Mouse (Mus musculus) liver, embryonic 11.5 days (tissue): ENCODE results near the gene Csnk1g1. TPM values are rescaled to one million over a fixed set of nuclear protein-coding genes. Genes with fewer than 3 reads are reported as not detected.

Experiments used
- ATAC-seq: fragments of 200-750 bp; cut with Nextera tagmentation; replicated peaks from 2 replicates; pipeline ENCODE4 v1.8.0; 2017; ENCODE audit warnings: moderate number of reproducible peaks, mild to moderate bottlenecking, moderate TSS enrichment, moderate library complexity; ENCODE audit not compliant: low FRiP score
- DNase-seq: peaks from one replicate; pipeline ENCODE4 v3.0.0-alpha.2; 2017; ENCODE audit warnings: low spot score
- H3K27ac ChIP-seq: fragments of 300-500 bp; sonication (generic); 2 replicates; pipeline ENCODE4 v1.5.1; 2014; ENCODE audit warnings: mild to moderate bottlenecking, low read depth, low read length, control low read depth
- H3K27me3 ChIP-seq: fragments of 300-500 bp; sonication (generic); replicated peaks from 2 replicates; pipeline ENCODE4 v1.6.1; 2014; ENCODE audit warnings: low read length, mixed read lengths; ENCODE audit not compliant: control insufficient read depth, insufficient read depth
- H3K36me3 ChIP-seq: fragments of 300-500 bp; sonication (generic); 2 replicates; pipeline ENCODE4 v1.6.1; 2014; ENCODE audit warnings: mild to moderate bottlenecking, low read length, moderate library complexity, mixed read lengths; ENCODE audit not compliant: control insufficient read depth, insufficient read depth
- H3K4me1 ChIP-seq: fragments of 300-500 bp; sonication (generic); replicated peaks from 2 replicates; pipeline ENCODE4 v1.6.1; 2014; ENCODE audit warnings: low read length, mixed read lengths; ENCODE audit not compliant: control insufficient read depth, insufficient read depth
- H3K4me2 ChIP-seq: fragments of 300-500 bp; sonication (generic); 2 replicates; pipeline ENCODE4 v1.6.1; 2014; ENCODE audit warnings: mild to moderate bottlenecking, control low read depth, moderate library complexity
- H3K4me3 ChIP-seq: fragments of 300-500 bp; sonication (generic); 2 replicates; pipeline ENCODE4 v1.5.1; 2014; ENCODE audit warnings: low read depth, low read length, control low read depth
- H3K9ac ChIP-seq: fragments of 300-500 bp; sonication (generic); 2 replicates; pipeline ENCODE4 v1.6.1; 2014; ENCODE audit warnings: low read depth, low read length, control low read depth
- H3K9me3 ChIP-seq: fragments of 300-500 bp; sonication (generic); 2 replicates; pipeline ENCODE4 v1.6.1; 2016; ENCODE audit warnings: low read length, inconsistent platforms, mixed read lengths; ENCODE audit not compliant: control insufficient read depth
- WGBS: fragments of 180-500 bp; shearing (Covaris S2); extraction: QIAGEN DNeasy Blood & Tissue Kit; methylation state at CpG from one replicate; pipeline ENCODE4 v1.1.7; 2014; 5-methylcytosine and 5-hydroxymethylcytosine counted together
- polyA plus RNA-seq: library from polyadenylated mRNA; unstranded; fragments of >200 nt; fragmentation: Nextera tagmentation; extraction: Ambion mirVana; gene quantifications from 2 replicates; pipeline ENCODE4 v1.2.1, GENCODE M21; 2014

The Csnk1g1 gene
- polyA plus RNA-seq, 1 experiment from 2014 or later = 11.7 TPM

DNA sequence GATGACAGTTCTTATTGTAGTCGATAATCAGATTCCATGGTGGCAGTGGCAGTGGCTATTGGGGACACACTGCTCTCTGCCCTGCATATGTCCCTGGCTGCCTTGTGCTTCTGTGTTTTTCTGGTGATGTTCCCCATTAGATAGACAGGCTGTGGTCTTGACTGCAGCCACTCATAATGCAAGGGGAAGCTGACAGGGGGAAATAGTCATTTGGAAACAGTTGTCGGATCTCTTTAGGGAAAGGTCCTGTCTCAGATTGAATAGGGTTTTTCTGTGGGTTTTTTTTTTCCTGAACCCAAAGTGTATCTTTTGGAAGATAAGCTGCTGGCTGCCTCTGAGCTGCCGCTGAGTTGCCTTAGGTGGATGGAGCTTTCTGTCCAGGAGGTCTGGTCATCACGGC, 173.3 kb downstream of the Csnk1g1 start:
- Histone ChIP-seq H3K4me2 (no peak overlapping the region), H3K36me3 (peaks cover 3% of the 10 kb centered on the region; the same call in 1 of the 2 replicates), H3K4me1 (peaks cover 4% of the 10 kb centered on the region; the same call in 1 of the 2 replicates), H3K9ac (no peak overlapping the region), H3K27ac (no peak overlapping the region), H3K4me3 (no peak overlapping the region), H3K27me3 (peaks cover 2% of the 10 kb centered on the region; the same call in 1 of the 2 replicates), H3K9me3 (no peaks in the 10 kb centered on the region)
- DNase-seq (no peak), ATAC-seq (no peak)
- WGBS = 66% methylated on average over 4 of the region's 4 CpGs

- Histone ChIP-seq H3K9ac (no peak overlapping the region), H3K9me3 (no peaks in the 10 kb centered on the region), H3K4me3 (no peak overlapping the region), H3K27ac (no peak overlapping the region), H3K4me2 (no peak overlapping the region), H3K36me3 (peaks cover 16% of the 10 kb centered on the region), H3K27me3 (peaks cover 2% of the 10 kb centered on the region; the same call in 1 of the 2 replicates), H3K4me1 (no peaks in the 10 kb centered on the region)
- WGBS = 83% methylated on average over 3 of the region's 3 CpGs
- ATAC-seq (no peak), DNase-seq (no peak)
These were observed 175.4 kb downstream of the Csnk1g1 start for GRCm38 (mm10) chr9:66084171-66084570.

DNA sequence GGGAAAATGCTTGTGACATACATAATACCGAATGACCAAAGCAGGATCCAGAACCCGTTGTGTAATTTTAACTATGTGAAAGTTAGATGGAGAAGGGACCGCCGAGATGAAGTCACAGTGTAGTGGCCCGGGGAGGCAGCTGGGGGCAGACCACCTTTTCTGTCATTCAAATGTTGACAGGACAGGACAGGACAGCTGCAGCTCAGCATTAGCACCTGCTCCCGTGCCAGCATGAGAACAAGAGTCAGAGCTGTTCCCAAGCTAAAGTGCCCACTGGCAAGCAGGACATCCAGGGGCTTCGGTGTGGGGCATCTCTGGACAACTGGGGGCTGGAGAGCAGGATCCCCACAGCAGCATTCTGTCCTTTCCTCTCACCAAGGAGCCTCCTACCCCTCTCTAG, 178.3 kb downstream of the Csnk1g1 start:
- WGBS = 94% methylated on average over 7 of the region's 7 CpGs
- no peaks in the 10 kb centered on the region for H3K9me3 ChIP-seq
- H3K4me3 ChIP-seq = no peak overlapping the region
- no peaks in the 10 kb centered on the region for H3K4me1 ChIP-seq
- no peak overlapping the region for H3K9ac ChIP-seq
- ATAC-seq = no peak
- no peak overlapping the region for H3K27ac ChIP-seq
- H3K36me3 ChIP-seq = peaks cover 27% of the 10 kb centered on the region
- no peaks in the 10 kb centered on the region; the same call in 1 of the 2 replicates for H3K27me3 ChIP-seq
- no peak overlapping the region for H3K4me2 ChIP-seq
- no peak for DNase-seq

DNA sequence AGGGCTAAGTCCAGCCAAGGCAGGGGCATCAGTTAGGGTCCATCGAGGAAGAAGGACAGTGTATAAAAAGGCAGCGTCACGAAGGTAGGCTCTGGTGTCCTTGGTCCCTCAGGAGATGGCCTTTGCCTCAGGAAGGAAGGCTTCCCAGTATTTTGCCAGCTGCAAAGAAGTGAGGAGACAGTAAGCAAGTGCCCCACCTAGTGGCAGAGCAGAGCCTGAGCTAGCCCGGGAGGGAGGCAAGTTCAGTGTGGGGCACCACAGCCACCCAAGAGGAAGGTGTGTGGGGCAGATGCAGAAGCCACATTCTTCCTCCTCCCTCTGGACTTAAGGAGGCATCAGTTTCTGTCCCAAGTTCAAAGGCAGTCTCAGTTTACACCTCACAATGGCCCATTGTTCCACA, 179.7 kb downstream of the Csnk1g1 start:
- no peak overlapping the region for H3K4me2 ChIP-seq
- peaks cover 37% of the 10 kb centered on the region for H3K36me3 ChIP-seq
- no peak overlapping the region for H3K9ac ChIP-seq
- no peak for DNase-seq
- ATAC-seq = peak; percentile 68
- H3K4me1 ChIP-seq = no peaks in the 10 kb centered on the region
- WGBS = 58% methylated on average over 4 of the region's 4 CpGs
- H3K9me3 ChIP-seq = no peaks in the 10 kb centered on the region
- H3K27me3 ChIP-seq = no peaks in the 10 kb centered on the region
- no peak overlapping the region for H3K27ac ChIP-seq
- no peak overlapping the region for H3K4me3 ChIP-seq

DNA sequence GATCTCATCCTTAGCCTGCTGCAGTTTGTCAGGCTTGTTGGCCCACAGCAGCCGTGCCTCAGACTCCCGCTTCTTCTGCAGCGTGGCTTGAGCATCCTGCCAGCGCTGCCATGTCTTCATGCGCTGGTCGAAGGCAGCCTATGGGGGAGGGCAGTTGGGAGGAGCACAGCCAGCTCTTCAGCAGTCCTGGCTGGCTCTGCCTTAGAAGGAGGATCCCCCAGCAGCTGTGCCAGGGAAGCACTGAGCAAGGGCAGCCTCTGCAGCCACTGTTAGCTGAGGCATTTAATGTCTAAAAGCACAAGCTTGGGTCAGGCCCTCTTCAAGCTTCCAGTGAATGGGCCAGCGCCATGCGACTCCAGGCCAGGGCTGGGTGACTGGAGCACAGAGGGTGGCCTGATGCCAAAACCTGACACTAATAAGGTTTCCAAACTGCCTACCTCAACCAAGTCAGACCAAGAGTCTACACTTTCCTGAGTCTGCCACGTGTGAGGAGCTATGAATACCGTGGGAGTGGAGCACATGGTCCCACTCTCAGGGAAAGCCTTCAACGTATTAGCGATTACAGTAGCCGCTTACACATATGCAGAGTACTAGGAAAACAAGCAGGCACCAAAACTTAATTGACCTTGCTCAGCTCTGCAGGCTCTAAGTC, 182.0 kb downstream of the Csnk1g1 start:
- no peaks in the 10 kb centered on the region for H3K4me1 ChIP-seq
- no peak overlapping the region for H3K9ac ChIP-seq
- peaks cover 48% of the 10 kb centered on the region for H3K36me3 ChIP-seq
- H3K9me3 ChIP-seq = no peaks in the 10 kb centered on the region
- 92% methylated on average over 13 of the region's 13 CpGs for WGBS
- no peak overlapping the region for H3K4me2 ChIP-seq
- DNase-seq = no peak
- H3K27me3 ChIP-seq = no peaks in the 10 kb centered on the region
- H3K27ac ChIP-seq = no peak overlapping the region
- no peak overlapping the region for H3K4me3 ChIP-seq
- no peak for ATAC-seq

DNA sequence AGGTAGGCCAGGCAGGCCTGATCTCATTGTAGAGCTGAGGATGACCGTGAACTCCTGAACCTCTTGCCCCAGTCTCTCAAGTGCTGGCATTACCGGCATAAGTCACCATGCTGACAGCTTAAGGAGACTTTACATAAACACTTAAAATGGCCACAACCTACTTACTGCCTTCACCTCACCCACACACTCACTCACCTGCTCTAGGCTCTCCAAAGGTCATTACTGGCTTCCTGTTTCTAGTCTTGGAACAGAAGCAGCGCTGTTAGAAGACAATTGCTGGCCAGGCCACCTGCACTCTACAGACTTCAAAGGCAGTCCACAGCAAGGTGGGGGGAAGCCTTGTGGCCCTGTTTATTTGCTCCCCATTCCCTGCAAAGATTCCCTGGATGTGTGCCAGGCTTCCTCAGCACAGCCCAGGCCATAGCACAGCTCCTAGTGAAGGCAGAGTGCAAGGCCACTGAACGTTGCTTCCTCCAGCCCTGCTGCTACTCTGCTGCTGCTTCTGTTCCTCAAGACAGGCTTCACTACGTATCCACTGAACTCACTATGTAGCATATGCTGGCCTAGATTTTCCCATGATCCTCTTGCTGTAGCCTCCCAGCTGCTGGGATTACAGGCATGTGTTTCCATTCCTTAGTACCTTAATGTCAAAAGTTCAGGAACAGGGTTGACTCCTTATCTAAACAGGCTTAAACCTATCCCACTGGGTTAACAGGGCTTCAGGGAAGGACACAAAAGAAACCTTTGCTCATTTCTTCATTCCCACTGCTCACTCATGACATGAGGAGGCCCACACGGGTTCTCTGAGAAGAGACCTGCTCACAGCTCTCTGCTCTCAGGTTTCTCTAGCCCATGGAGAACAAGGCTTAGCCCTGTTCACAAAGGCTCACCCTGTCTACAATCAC, 182.9 kb downstream of the Csnk1g1 start:
- Histone ChIP-seq H3K9me3 (no peaks in the 10 kb centered on the region), H3K27me3 (no peaks in the 10 kb centered on the region), H3K4me2 (no peak overlapping the region), H3K9ac (no peak overlapping the region), H3K36me3 (peaks cover 53% of the 10 kb centered on the region), H3K27ac (no peak overlapping the region), H3K4me1 (no peaks in the 10 kb centered on the region), H3K4me3 (no peak overlapping the region)
- ATAC-seq (no peak), DNase-seq (no peak)
- WGBS = 79% methylated on average over 6 of the region's 6 CpGs

DNA sequence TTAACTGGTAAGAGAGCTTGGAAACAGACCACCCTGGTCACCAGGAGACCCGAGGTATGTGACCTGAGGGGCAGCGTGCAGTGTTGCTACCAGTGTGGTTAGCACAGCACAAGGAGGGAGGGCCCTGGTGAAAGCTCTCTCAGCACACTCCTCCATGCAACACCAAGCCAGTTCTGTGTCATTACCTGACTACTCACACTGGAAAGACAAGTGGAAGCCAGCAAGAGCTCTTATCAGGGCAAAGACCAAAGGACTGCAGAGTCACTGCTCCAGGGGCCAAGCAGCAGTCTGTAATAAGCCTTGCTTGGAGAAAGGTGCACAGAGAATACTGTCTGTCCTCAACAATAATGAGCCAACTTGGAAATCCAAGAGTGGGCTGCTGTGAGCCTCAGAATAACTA, 183.9 kb downstream of the Csnk1g1 start:
- Histone ChIP-seq H3K4me2 (no peak overlapping the region), H3K4me3 (no peak overlapping the region), H3K9me3 (no peaks in the 10 kb centered on the region), H3K4me1 (no peaks in the 10 kb centered on the region), H3K27me3 (no peaks in the 10 kb centered on the region), H3K36me3 (peaks cover 51% of the 10 kb centered on the region), H3K27ac (no peak overlapping the region), H3K9ac (no peak overlapping the region)
- WGBS = 85% methylated on average over 2 of the region's 2 CpGs
- DNase-seq = no peak
- no peak for ATAC-seq
